Mouse (Mus musculus): ENCODE results near the gene Ppp4r2.

DNA sequence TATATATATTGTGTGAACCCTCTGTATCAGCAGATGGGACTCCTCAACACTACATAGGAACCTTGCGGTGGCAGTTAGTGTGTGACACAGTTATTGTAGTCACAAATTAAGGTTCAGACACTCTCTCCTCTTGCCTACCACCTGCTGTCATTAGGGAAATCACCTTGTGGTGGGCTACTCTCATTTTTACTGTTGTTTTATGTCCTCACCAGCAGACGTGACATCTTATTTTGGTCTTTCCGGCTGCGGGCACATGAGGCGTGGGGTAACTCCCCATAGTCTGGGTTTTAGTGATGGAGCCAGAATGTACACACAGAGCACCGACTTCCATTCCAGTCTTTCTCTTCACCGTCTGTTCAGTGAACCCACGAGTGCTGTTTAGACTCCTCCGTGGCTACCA is 26.2 kb upstream of the Ppp4r2 start:
- TF ChIP-seq POLR2A (IDR thresholded peaks at IDR 0.05; ENCODE audit: insufficient read length, low read depth) (no peak), MYOD1 (IDR thresholded peaks at IDR 0.05; ENCODE audit: control insufficient read depth in 1 of 3, insufficient read length in 2 of 3, low read depth in 2 of 3) (no peak), REST (IDR thresholded peaks at IDR 0.05; ENCODE audit: insufficient read depth, insufficient read length) (no peak)
